Mouse (Mus musculus): ENCODE results near the gene Rspry1.

Gene Rspry1

DNA sequence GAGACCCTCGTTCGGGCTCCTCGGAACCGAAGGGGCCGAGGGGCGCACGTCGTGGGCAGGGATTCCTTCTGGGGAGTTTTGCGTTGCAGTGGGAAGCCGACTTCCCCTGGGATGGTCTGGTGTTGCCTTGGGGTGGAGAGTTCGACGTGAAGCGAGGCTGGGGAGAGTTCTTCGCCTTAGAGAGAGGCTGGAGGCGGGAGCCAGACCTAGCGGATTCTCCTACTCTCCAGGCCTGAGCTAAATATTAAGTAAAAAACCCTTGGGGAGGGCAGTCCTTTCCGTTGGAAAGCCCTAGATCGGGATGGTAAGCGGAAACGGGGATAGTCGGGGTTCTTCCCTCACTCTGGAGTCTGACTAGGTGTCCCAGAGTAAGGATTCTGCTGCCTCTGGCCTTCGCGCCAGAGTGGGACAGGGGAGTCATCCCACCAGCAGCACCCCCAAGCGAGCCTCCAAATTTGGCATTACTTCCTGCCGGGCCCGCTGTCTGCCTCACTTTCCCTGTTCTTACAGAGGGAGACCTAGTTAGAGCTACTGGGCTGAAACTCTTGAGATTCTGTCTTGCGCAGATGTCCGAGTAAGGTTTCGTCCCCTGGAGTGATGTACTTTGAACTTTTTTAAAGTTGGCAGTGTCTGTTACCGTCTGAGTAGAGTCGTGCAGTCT is 864 bp downstream of the Rspry1 start:
- DNase-seq (ENCODE audit: low spot score in 2 of 2): no peak

DNA sequence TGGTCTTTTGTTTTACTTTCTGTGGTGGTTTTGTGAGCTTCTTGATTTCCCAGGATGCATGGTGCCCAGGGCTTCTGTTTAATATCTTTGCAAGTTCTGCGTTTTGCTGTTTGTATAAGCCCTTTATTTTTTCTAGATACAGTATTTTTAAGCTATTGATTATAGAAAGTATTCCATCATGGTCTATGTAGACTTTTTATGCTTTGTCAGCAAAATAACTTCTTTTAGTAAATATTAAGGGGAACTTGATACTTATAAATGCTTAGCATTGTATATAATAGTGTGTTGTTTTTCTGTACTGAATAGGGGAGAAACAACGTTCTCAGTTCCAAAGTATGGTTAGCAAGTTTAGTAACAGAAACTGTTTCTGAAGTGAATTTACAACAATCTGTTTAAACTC is 2.3 kb downstream of the Rspry1 start:
- DNase-seq (ENCODE audit: low spot score in 2 of 2): no peak

DNA sequence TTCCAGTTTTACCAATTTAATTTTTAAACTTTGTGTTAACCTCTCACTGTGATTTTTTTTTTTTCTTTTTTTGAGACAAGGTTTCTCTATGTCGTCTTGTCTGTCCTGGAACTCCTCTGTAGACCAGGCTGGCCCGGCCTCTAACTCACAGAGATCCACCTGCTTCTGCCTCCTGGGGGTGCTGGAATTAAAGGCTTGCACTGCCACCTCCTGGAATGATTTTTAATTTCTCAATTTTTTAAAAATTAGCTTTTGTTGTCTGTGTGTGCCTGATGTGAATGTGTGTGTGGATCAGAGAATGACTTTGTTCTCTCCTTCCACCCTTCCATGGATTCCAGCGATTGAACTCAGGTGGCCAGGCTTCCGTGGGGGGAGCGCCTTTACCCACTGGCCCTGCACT is 5.3 kb downstream of the Rspry1 start:
- DNase-seq (ENCODE audit: low spot score in 2 of 2): no peak

DNA sequence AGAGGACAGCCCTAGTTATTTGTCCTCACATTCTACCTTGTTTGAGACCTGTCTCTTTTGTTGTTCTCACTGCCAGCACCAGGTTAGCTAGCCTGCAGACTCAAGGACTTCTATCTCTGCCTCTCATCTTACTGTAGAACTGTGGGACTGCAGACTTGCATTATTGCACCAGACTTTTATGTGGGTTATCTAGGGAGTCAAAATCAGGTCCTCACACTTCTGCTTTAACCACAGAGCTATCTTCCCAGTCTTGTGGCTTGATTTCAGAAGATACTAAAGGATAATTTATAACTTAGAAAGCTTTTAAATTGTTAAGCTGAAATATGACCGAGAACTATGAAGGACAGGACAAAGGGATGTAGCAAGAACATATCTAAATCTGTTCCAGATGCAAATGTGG is 23.1 kb downstream of the Rspry1 start:
- no peak for DNase-seq (ENCODE audit: low spot score in 2 of 2)

DNA sequence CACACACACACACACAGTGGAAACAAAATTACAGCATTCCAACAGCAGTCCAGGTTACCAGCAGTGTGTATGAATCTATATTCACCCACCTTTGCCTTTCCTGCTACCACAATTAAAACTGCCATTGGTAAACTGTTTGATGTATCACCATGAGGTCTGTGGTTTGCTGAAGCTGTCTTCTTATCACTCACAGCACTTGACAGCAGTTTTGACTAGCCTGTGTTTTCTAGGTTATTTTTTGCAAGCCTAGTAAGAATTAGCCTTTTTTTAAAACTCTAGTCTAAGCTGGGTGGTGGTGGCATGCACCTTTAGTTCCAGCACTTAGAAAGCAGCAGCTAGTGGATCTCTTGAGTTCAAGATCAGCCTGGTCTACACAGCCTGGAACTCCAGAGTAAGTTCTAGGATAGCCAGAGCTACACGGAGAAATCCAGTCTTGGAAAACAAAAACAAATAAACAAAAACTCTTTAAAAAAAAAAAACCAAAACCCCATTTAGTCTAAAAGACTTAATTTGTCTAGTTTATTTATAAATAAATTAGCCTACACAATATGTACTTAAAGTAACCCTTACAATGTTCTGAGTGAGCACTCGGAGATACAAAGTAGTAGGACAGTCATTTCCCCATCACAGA is 31.9 kb downstream of the Rspry1 start:
- no peak for DNase-seq (ENCODE audit: low spot score in 2 of 2)

DNA sequence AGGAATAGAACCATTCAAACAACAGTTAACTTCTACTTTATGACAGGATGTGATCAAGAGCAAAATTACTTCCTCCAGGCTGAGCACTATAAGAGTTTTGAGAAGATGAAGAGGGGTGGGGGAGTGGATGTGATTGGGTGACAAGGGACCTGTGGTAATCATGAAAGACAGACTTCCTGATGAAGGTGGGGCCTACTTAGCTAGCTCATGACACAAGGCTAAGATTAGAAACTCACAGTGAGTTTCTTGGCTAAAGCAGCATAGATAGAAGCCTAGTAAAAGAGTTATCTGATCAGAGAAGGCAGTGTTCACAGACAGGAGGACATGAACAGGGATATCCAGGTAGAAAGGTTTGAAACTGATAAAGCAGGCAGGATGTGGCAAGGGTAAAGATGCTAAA is 32.5 kb downstream of the Rspry1 start:
- no peak for DNase-seq (ENCODE audit: low spot score in 2 of 2)

DNA sequence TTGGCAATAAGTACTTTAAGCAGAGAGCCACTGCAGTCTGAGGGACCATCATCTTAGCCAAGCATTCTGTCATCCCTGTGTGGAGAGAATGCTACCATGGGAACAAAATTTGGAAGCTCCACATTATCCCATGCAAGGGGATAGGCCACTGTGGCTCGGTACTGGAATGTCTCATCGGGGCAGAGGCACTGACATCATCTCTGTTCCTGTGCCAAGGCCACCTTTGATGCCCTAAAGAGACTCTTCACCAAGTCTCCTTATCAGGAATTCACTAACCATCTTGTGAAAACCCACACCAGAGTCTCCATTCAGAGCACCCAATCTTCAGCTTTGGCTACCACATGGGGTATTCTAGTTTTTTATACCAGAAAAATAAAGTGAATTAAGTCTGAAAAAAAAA is 39.4 kb downstream of the Rspry1 start:
- DNase-seq (ENCODE audit: low spot score in 2 of 2): no peak

DNA sequence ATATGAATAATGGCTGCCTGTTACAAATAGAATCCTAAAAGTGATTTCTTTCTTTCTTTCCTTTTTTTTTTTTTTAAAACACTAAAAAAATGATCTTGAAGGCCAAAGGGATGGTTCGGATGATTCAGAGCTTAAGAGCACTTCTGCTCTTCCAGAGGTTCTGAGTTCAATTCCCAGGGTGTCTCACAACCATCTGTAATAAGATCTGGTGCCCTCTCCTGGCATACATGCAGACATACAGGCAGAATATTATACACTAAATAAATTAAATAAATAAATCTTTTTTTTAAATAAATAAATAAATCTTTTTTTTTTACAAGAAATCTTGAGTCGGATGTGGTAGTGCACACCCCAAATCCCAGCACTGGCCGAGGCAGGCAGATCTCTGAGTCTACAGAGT is 40.2 kb downstream of the Rspry1 start:
- no peak for DNase-seq (ENCODE audit: low spot score in 2 of 2)

DNA sequence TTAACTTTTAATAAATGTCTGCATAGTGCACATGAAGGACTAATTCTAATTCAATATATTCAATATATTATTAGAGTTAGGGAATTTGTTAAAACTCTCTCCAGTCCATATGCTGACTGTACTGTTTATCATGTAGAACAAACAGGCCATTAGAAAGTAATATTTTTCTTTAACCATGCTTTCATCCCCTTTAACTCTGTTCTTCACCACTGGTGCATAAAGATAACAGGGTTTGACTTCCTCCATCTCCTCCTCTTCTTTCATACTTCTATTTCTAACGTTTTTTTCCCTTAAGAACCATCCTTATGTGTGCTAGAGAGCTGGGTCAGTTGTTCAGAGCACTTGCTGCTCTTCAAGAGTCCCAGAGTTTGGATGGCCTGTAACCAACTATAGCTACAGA is 43.5 kb downstream of the Rspry1 start:
- DNase-seq (ENCODE audit: low spot score in 2 of 2): no peak

DNA sequence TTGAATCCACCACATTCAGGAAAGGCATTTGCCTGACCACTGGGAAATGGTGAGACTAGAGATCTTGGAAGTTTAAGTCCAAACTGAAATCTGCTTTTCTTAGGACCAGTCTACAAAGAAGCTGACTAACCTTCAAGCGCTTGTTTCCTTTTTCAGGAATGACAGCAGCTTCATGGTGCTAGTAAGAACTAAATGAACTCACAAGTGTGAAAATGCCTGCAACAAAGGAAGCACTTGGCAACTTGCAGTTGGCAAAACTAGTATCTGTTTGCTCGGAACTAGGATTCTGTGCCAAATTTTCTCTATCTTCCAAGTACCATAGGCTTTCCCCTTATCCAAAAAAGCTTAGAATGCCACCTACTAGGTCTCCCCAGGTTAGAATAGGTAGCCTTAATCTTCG is 44.4 kb downstream of the Rspry1 start:
- no peak for DNase-seq (ENCODE audit: low spot score in 2 of 2)

DNA sequence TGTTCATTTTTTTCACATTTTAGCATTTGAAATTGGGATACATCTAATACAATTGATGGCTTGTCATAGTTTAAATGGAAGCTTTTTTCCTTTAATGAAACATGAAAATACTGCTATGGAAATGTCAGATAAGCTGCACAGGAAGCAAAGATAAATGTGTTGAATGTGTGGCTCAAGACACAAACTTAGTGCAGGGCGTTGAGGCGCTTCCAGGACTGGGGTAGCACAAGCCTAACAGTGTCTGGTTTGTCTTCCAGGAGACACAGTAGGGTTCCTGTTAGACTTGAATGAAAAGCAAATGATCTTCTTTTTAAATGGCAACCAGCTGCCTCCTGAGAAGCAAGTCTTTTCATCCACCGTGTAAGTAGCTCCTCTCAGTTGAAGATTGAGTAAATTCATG is 47.8 kb downstream of the Rspry1 start:
- no peak for DNase-seq (ENCODE audit: low spot score in 2 of 2)

DNA sequence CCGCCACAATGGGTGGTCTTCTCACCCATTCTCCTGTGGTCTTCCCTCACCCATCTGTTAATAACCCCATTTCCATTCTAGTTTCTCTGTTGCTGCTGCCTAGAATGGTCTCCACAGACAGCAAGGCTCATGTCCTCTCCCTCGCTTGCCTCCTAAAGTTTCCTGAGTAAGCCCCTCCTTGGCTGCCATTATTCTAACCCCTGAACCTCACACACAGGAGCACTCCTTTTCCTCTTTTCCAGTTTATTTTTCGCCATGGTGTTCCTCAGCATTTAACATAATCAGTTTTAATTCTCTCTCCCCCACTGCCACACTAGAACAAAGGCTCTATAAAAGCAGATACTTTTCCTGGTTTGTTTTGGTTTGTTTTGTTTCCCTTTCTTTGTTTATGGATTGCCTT is 51.2 kb downstream of the Rspry1 start:
- no peak for DNase-seq (ENCODE audit: low spot score in 2 of 2)

DNA sequence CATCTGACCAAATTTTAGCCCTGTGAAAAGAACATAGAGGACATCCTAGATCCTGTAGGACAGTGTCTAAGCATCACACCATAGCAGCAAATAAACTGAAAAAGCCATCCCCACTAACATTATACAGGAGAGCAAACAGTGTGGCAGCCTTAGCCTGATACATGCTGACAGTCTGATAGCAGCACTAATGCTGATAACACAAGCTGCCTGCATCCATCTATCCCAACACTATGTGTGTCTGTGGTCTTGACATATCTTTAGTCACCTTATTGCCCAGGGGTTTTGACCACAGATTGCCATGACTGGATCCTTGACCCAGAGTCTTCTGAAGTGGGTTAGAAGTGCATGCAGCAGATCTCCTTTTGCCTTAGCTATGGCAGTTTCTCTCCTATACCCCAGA is 53.3 kb downstream of the Rspry1 start:
- no peak for DNase-seq (ENCODE audit: low spot score in 2 of 2)

DNA sequence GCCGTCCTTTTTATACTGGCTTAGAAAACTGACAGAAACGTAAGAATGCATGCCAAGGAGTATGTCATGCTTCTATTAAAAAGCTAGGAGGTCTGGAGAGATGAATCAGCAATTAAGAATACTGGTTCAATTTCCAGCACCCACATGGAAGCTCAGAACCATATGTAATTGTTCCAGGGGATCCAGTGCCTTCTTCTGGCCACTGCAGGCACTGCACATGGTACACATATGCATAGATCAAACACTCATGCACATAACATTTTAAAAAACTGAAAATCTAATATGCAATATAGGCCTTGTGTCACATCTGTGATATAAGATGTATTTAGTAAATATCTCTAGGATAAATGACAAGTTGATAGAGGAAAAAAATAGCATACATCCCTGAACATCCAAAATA is 56.3 kb downstream of the Rspry1 start:
- no peak for DNase-seq (ENCODE audit: low spot score in 2 of 2)

DNA sequence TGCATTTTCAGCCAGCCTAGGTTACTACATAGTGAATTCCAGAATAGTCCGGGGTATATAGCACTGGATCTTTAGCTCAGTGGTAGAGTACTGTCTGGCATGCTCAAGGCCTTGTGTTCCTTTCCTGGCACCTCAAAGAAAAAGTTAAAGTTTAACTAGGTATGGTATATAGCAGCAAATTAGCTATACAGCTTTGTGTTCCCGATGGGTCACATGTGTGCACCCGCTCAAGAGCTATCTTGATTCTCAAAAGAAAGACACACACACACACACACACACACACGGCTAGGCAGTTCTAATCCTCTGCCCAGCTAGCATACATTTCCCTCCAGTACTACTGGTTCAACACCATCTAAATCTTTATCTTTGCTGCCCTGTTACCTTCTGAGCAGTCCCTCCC is 58.7 kb downstream of the Rspry1 start:
- no peak for DNase-seq (ENCODE audit: low spot score in 2 of 2)

DNA sequence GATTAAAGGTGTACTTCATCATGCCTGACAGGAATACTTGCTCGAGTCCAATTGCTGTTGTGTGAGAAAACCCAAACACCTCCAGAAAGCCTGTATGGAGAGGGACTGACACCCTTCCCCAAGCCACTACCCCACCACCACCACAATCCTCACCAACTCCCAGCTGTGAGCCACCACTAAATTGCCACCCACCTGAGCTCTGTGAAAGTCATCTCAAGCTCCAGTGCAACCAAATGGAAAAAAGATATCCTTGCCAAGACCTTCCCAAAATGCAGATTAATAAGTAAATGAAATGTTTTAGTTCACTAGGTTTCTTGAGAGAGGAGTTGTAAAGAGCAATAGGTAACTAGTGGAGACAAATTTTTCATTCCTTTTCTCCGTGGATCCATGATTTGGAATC is 63.0 kb downstream of the Rspry1 start:
- no peak for DNase-seq (ENCODE audit: low spot score in 2 of 2)

DNA sequence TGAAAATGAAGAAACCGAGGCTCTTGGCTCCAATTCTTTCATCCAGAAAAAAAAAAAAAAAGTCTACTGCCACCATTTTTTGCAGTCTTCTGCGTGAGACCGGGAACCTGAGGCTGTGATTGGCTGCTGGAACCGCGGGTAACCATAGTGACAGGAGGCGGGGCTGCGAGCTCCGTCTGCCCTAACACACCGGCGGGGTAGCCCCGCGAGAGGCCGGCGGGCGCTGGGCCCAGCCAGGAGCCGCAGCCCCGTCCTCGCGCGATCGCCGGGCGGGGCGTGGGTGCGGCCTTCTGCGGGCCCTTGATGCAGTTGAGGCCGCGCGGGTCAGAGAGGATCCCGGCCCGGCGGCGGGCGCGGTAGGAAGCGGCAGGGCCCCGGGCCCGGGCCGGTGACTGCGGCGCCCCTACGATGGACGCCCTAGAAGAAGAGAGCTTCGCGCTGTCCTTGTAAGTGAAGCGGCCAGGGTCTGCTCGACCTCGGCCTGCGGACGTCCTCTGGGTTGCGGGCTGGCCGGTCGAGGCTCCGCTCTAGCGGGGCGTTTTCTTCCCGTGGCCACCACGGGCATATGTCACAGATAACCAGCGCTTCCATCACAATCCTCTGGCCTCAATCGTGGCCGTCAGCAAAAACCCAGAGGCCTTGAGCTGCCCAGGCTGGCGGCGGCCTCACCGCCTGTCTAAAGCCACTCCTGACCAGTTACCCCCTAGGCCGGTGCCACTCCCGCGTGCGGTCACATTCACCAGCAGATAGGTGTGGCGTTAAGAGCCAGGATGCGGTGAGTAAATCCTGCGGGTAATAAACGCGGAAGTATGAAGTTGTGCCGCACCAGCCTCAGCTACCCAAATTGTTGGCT is 64.9 kb downstream of the Rspry1 start, which contains the start of gene Arl2bp:
TSS of gene Arl2bp (plus strand) at position 145 of the 853 bp plus-strand sequence.
- peak; percentile 82 to 93 for DNase-seq (ENCODE audit: low spot score in 2 of 2)

DNA sequence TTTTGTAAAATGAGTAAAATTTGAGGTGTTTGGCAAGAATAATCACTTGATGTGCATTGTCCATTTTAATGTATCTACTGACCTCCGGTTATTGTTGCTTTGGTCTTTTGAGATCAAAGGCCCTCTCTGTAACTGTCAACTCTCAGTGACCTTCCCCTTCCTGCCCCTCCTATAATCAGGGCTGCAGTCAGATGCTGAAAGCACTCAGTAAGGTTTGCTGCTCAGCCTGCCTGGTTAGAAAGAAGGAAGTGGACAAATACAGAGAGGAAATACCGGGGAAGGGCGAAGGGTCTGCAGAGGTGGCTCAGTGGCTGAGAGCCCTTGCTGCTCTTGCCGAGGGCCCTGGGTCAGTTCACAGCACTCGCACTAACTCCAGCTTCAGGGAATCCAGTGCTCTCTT is 72.6 kb downstream of the Rspry1 start:
- DNase-seq (ENCODE audit: low spot score in 2 of 2): no peak

DNA sequence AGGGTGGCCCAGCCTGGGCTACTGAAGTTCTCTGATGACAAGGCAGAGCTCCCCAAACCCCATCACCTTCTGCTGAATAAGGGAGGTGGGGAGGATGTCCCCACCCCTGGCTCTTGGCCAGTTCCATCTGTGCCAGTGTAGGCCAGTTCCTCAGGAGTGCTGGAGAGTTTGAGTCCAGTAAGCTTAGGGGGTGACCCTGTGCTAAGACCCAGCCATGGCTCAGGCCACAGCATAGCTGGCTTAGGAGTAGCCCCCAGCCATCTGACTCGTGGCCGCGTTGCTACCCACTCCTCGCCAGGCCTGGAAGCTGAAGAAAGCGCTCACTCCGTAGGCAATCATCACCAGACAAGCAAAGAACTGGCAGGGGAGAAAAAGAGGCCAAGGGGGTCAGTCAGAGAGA is 74.2 kb downstream of the Rspry1 start:
- no peak for DNase-seq (ENCODE audit: low spot score in 2 of 2)

DNA sequence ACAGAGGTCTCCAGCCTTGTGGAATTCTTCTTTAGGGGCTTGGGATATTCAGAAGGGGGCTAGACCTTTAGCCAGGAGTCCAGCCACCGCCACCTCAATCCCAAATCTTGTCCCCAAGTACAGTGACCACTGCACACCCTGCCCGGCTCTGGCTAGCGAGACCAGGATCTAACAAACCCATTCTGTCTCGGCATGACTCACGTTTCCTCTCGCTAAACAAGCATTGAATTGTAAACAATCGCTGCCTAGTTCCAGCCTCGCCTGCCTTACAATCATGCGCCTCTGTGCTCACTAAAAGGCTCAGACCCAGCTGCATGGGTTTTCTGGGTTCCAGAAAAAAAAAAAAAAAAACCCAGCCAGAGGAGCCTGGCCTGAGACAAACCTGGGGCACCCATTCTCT is 76.8 kb downstream of the Rspry1 start:
- no peak for DNase-seq (ENCODE audit: low spot score in 2 of 2)

DNA sequence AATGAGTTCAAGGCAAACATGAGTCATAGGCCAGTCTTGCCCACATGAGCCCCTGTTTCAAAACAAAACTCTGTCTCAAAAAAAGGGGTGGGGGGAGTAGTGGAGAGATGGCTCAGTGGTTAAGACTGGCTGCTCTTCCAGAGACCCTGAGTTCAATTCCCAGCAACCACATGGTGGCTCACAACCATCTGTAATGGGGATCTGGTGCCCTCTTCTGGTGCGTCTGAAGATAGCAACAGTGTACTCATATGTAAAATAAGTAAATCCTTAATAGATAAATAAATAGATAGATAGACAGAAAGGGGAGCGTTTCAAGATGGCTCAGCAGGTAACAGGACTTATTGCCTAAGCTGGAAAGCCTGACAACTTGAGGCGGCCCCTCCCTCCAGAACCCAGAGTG is 78.7 kb downstream of the Rspry1 start:
- no peak for DNase-seq (ENCODE audit: low spot score in 2 of 2)

DNA sequence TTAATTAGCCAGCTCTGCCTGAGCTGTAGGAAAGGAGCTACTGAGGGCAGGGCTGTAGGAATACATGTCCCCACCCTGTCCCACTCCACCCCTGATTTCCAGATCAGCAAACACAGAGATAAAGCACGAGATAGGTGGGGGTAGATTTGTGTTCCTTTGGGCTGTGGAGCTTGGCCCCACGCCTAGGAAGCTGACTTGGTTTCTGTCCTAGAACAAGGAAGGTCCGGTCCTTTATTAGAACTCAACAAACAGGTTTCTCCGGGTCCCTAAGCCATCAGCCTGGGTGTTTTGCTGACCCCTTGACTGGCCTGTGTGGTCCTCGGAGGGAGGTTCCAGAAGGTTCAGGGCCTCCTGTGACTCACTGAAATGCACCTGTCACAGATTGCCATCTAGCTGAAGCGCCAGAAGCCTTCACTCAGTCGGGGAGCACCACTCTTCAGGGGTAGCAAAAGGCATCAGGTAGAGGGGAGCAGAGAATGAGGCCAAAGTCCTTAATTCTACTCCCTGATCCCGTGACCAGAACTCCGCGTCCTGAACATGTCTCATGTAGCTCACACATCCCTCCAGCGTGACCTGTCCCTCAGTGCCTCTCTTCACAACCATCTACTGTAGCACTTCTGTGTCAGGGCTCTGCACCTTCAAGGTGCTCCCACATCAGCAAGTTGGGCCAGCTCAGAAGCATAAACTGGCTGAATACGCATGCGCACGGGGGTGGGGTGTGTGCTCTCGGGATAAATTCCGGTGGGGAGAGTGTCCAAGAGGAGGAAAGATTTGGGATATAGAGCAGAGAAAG is 81.2 kb downstream of the Rspry1 start:
- no peak for DNase-seq (ENCODE audit: low spot score in 2 of 2)
